Mouse (Mus musculus) frontal cortex, adult 2 months (tissue): ENCODE measurements around the gene Rin2. TPM values are rescaled to one million over a fixed set of nuclear protein-coding genes. Genes with fewer than 3 reads are reported as not detected.

Source experiments
- DNase-seq, 2 experiments: peaks; one replicate each; pipeline ENCODE4 v3.0.0; 2022; ENCODE audit warnings: low spot score in 1 of 2; ENCODE audit errors: extremely low spot score in 1 of 2
- polyA plus RNA-seq: library from polyadenylated mRNA; depleted of rRNA; stranded (reverse); fragments of >200 nt; gene quantifications from 2 replicates; pipeline ENCODE4 v1.2.3, GENCODE M21; 2012

Rin2 gene
- polyA plus RNA-seq, 1 experiment: 18.5 TPM

DNA sequence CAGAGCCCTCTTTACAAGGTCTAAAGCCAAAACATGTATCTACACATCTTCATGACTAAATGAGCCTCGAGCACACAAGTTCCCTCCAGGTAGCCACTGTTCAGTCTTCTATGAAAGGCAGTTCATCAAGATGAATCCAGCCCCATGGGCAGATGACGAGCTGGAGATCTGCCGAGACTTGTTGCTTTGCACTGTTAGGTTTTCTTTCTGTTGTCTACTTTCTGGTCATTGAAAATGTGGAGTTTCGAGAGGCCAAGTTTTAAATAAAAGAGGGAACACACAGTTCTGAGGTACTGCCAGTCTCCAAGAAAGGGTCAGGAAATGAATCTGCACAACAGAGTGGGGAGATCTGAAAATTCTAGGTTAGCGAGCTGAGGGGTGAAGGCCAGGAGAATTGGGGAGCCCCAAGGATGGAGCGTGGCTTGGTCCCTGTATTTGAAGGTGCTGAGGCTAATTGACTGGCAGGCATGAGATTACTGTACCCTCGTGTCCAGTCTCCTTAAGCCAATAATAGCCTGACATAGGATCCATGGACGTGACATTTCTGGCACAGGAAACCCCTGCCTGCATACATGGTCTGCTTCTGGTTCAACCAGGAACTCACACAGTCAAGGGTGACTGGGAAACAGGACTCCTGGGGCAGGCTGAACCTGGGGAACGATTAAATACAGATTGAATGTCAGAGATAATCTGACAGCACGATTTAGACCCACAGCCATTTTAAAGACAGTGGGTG lies 174.3 kb downstream of the Rin2 start:
- DNase-seq: no peak

DNA sequence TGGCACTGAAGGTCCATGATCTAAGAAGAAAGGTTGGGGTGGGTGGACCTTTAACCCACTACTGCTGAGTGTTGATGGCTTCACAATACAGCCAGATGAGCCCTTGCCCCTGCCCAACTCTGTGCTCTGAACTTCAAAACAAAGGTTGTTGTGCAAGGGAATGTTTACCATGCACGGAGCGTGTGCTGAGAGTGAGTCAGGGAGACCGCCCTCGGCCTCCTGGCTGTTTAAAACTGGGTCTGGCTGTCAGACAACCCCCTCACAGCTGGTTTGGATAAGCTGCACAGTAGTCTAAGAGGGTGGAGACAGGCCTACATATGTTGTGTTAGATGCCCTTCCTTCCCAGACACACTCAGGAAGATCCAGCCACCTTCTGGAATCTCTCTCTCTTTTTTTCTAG lies 175.8 kb downstream of the Rin2 start:
- peak; percentile 47 to 72 for DNase-seq

DNA sequence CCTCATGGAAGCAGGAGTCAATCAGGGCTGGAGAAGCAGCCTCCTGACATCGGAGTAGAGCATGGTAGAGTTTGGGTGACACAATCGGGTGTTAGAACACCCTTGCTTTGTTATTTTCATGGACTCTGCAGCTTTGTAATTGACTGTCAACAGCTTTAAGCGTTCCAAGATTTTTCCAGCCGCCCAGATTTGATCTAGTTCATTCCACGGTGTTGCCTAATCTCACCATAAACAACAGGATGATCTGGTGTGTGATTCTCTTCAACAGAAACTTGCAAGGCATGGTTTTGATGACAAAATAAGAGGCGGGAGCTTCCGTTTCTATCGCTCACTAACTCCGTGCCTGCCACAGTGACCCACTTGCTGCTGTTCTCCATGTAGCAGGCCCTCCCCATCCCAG lies 180.8 kb downstream of the Rin2 start:
- no peak for DNase-seq

DNA sequence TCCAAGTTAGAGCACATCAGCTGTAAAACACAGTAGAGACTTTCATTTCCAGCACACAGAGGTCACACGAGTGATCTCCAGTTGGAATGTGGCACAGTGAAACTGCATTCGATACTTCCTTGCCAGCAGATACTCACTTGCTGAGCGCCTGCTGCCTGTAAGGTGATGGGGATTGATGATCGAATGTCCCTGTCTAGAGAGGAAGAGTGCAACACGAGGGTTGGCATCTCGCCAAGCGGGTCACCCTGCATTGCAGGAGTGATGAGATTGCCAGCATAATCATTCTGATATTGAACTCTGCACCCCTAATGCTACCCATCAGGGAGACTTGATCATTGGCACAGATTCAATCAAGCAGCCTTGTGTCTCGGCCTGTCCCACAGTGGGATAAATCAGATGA lies 182.8 kb downstream of the Rin2 start:
- no peak for DNase-seq

DNA sequence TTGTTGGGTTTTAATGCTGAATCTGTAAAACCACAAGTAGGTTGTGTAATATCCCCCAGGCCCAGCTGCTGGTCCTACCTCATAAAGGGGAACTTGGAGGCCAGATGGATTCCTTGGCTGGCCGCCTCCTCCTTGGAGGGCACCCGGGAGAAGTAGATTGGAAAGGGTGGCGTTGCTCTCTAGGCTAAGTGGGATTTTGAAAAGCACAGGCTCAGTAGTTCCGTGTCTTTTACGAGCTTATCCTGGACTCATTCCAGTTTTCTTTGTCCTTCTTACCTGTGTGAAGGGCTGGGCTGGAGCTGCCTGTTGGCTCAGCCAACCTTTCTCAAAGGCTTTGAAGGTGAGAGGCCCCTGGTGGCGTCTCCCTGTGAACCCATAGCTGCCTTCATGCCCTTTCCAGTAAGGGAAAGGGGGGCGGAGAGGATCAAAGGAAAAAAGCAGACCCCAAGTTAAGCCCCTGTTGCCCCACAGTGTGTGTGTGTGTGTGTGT lies 184.5 kb downstream of the Rin2 start:
- DNase-seq: peak in 1 of 2 experiments; percentile 51

DNA sequence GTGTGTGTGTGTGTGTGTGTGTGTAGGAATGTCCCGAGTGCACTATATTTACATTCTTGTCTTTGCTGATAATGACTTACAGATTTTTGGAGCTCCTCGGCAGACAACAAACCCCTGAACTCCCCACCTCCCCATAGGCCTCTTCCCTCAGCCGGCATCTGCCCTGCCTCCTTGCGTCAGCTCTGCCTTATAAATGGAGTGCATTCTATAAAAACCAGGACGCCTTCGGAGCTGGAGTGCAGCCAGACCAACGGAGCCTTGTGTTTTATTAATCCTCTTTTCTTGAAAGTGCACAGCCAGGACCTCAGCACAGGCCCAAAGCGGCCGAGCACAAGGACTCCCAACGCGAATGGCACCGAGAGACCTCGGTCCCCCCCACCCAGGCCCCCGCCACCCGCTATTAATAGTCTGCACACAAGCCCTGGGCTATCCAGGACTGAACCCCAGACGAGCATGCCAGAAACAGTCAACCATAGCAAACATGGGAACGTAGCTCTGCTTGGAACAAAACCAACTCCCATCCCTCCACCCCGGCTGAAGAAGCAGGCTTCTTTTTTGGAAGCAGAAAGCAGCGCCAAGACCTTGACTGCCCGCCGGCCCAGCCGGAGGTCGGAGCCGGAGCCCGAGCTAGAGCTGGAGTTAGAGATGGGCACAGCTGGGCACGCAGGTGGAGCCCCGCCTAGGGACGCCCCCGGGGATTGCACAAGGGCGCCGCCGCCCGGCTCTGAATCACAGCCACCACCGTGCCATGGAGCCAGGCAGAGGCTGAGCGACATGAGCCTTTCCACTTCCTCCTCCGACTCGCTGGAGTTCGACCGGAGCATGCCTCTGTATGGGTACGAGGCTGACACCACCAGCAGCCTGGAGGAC lies 185.2 kb downstream of the Rin2 start:
- DNase-seq: peak; percentile 87 to 93

DNA sequence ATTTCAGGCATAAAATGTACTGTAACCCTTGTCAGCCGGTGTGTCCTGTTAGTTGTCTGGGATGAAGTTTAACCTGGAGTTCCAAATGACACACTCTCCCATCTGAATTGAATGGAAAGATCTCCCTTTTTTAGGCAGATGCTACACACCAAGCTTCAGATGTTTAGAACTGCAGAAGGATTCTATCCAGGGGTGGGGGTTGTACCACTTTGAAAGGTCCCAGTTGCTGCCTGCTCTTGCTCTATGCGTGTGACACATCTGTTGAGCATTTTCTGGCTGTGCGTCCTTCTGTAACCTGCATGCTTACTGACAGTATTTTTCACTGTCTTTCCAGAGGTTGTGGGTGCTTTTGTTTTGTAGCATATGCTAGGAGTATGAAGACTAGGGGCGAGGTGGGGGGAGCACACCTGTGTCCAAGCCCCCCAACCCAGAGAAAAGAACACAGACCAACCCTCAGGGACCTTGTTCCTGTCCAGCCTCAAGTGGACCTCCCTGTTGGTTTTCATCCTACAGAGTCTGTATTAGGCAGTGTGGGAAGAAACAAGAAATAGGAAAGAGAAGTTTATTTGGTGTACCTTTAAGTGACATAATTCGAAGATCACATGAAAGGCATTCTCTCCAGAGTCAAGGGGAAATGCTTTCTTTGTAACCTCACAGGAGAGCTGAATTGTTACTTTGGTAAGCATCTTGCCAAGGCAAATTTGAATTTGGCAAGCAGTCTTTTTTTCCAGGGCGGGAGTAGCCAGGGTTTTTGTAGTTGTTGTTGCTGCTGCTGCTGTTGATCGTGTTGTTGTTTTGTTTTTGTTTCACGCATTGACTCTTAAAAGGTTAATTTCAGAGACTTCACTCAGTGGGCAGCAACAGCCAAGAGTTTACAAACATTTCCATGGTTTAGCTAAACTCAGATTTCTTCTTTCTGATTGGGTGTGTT lies 186.4 kb downstream of the Rin2 start:
- no peak for DNase-seq

DNA sequence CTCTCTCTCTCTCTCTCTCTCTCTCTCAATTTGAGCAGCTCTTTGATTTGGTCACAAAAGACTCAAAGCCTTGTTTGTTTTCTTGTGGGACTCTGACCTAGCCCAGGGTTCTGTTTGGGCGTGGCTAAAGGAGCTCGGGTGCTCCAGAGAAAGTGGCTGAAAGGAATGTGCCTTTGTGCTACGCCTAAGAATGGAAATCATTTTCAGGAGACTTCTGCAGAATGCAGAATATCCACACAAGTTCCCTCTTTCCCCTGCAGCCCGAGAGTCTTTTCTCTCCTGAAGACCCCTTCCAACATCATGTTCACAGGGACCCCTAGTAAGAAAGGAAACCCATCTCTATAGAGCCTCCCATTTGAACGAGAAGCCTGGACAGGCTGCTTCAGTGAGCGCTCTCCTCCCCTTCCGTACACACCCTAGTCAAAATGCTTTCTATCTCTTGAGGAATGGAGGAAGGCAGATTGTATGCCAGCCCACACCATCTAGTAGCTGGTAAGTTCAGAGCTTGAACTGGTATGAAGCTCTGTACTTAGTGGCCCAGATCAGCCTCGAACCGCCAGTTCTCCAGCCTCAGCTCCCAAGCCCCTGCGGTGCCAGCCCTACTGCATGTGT lies 187.3 kb downstream of the Rin2 start:
- no peak for DNase-seq

DNA sequence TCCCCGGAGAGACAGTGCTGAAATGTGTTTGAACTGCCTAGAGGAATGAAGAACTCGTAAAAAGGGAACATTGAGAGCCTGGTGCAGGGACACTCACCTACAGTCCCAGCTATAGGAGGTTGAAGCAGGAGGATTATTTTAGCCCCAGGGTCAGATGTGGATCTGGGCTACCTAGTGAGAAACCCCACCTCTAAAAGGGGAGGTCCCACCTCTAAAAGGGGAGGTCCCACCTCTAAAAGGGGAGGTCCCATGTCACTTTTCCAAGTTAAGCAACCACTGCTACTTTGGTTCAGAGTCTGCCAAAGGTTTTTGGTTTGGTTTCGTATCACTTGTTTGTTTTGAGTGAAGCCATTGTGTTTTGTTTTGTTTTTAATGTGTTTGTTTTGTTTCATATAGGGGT lies 190.3 kb downstream of the Rin2 start:
- DNase-seq: no peak

DNA sequence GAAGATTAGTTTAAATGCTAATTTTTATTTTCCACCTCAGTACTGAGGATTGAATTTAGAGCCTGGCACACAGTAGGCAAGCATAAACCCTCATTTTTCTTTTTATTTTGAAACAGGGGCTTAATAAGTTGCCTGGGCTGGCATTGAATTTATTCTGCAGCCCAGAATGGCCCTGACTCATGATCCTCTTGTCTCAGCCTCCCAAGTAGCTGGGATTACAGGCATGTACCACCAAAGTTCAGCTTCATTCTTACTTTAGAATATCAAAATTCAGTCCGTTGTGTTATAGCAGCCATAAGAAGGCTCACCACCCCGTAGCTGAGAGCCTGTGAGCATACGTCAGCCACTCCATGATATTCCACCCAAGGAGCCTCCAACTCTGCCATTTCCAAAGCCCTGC lies 191.2 kb downstream of the Rin2 start:
- no peak for DNase-seq

DNA sequence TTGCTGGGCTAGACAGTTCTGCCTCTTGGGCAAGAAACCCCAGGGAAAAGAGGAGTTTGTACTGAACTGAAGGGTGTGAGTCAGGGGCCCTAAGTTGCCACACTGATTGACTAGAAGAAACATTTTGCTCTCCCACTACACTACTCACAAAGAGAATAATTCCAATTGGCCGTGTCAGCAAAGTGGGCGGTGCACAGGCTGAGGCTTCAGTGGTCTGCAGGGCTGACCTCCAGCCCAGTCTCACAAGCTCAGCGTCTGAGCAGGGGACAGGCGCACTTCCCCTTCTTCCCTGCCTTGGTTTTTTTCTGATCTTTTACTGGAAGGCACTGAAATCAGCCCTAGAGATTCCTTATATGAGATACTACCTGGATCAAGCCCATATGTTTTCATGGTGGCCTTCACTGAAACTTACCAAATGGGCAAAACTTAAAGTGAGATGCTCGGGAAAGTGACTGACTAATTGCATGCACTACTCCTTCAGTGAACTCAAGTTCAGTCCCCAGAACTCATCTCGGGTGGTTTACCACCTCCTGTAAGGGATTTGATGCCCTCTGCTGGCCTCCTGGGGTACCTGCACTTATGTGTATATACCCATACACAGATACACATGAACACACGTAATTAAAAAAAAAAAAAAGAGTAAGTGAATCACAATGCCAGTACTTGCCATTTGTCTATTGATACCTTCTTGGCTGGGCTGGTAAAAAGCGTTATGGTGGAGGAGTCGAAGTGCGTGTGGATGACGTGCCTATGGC lies 191.9 kb downstream of the Rin2 start:
- DNase-seq: no peak

DNA sequence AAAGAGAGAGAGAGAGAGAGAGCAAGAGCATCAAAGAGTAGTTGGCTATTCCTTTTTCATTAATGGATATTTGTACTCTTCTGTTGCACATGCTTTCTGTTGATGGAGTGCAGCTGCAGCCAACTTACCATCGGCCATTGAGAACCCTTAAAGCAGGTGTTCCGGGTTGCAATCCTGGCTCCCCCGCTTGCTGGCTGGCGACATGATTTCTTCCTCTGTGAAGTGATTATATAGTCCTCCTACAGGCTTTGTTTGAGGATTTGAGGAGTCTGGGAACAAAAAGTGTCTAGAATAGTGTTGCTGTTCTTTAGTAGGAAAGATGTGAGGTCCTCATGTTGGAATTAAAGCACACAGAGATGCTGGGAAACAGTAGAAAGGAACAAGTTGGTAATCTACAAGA lies 196.3 kb downstream of the Rin2 start:
- DNase-seq: no peak

DNA sequence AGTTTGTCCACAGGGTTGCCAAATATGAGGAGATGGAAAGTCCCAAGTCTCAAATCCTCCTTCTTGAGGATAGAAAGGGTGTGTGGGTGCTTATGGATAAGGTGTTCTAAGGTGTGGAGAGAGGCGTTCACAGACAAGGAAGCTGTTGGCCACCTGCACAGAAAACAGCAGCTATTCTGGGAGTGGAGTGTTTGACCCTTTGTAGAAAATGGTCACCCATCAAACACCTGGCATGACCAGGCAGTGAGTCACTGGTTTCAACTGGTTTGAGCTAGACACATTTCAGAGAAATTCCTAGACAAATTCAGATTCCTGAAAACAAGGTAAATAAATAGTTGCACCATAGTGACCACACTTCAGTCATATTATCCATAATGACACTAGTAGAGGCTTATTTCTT lies 197.1 kb downstream of the Rin2 start:
- DNase-seq: no peak

DNA sequence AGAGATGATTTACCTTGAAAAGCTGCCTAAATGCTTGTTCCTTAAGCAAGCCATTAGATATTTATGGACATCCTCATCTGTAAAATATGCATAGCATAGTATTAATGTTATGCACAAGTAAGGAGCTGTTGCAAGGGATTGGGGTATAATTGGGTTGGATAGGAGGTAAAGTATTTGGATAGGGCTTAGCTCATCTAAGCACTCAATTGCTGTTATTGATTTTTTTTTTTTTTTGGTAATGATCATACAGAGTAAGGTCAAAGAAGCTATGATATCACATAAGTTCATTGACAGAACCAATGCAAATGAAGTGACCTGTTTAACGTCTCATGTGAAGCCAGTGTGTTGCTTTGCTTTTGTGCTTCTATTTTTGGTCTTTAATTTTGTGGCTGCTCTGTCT lies 198.9 kb downstream of the Rin2 start:
- DNase-seq: no peak

DNA sequence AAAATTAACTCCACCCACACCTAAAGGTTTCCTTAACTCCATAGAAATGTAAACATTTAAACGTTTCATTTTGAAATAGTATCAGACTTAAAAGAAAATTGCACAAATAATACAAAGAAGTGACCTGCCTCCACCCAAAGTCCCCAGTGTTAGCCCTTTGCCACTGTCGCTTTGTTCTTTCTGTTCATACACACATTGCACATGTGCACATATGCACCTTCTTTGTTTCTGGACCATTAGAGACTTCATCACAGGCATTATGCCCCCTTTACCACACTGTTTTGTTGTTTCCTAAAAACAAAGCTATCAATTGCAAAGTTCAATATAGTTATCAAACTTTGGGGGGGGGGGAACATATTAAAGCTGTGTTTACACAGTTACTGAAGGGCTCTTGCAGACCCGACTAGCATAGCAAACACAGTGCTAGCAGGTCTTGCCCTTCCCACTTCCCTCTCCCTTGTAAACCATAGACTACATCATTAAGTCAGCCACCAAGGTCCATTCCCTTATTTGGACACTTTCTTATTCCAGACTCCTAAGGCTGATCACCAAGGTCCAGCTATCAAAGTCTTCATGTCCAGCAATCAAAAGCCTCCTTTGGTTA lies 200.0 kb downstream of the Rin2 start:
- DNase-seq: no peak

DNA sequence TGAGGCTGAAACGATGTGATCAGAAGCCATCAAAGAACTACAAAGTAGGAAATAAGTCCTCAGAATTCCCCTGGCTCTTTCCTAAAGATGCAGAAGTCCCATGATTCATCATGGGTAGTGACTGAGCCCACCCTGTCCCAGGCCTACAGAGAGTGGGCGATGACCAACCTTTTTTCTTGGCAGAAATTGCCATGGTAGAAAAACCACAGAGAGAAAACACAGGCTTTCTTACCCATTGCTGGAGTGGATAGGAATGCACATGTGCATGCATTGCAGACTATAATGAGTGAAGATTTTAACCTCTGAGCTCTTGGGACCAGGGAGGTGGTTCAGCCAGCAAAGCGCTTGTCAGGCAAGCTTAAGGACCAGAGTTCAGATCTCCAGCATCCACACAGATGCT lies 202.2 kb downstream of the Rin2 start:
- DNase-seq: no peak

DNA sequence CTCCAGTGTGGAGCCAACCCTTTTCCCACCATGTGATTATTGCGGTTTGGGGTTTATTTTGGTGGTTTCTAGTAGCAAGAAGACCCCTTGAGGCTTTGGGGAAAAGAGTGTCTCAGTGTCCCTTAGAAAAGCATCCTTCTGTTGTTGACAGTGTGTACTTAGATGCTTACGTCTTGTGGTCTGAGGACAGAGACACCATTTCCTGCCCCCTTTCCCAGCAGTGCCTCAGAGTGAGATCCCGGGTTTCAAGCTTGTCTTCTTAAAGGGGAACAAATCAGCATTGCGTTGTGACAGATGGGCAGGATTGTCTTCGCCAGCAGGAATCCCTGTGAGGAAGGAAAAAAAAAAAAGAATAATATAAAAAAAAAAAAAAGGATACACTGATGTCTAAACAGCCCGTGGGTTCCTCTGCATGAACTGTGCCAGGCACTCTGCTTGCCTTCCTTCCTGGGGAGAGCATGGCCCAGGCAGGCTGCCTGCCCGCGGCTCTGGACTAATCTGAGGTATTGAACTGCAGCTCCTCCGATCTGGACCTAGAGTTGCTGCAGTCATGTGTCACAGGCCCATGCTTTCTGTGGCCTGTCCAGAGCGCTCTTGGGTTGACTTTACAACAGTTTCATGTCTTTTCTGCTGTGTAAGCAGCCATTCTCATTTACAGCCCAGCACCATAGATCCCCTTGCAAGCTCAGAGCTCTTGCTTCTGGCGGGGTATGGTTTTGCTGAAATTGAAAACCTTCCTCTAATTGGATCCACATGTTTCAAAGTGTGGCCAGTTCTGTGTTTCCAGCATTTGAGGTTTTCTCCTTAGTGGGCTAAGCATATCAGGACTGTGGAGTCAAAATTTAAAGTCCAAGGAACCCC lies 206.1 kb downstream of the Rin2 start:
- no peak for DNase-seq

DNA sequence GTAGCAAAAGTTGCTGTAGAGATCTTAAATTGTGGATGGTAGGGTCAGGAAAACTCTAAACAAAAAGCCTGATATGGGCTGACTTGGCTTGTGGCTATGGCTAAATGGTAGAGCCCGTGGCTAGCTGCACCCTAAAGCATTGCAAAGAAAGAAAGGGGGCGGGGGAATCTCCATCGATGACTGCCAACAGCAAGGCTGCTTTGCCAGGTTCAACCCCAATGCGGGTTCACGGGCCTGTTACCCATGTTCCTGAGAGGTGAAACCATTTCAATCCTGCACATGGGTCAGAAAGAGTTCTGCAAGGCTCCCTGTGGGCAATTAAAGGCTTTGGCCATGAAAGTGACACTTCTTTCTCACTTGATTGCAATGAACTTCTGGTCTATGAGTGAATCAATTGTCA lies 206.9 kb downstream of the Rin2 start:
- no peak for DNase-seq
